Mouse (Mus musculus) frontal cortex, adult (tissue): ENCODE results near the gene Pfn2.
"Not testable (repeated sequence)": the region's sequence is repeated elsewhere in the genome, so short reads cannot be mapped to it uniquely, and the experiment has no call there.

Source experiments
- ATAC-seq: cut with Nextera tagmentation; 2 replicates; pipeline ENCODE4 v1.9.2; 2017; ENCODE audit warnings: mild to moderate bottlenecking, moderate library complexity, mixed read lengths; ENCODE audit not compliant: low TSS enrichment

Gene Pfn2

DNA sequence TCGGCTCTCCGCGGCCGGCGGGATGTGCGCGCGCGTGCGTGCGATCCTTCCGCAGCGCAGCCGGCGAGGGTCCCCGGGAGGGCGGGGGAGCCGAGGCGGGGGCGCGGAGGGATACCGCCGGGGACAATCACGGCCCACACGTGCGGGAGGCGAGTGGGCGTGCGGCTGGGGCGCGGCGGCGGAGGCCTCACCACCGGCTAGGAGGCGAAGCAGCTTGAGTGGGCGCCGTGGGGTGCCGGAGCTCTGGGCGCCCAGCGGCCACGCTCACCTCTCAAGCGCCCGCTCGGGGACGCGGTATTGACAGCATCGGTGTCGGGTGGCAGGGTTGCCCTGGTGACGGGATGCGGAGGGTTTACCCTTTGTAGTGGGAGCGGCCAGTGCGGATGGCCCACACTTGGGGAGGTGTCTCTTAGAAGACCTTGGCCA lies at the start of gene Pfn2:
TSS of gene Pfn2 (minus strand) at position 320 of the 426 bp plus-strand sequence.
- peak; percentile 49 for ATAC-seq

DNA sequence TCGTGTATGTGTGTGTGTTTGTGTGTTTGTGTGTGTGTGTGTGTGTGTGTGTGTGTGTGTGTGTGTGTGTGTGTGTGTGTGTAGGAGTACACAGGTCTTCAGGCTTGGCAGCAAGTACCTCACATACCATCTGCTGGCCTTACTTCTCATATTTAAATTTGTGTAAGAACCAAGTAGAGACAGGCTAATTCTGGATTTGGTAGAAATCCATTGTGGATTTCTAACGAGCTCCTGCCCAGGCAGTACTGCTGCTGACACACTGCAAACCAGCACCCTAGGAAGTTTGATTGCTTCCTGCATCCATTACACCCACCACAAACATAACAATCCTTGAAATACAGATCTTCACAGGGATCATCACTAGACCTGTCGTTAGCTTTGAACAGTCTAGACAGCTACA lies 35.1 kb upstream of the Pfn2 start:
- ATAC-seq, result peak; percentile 99

DNA sequence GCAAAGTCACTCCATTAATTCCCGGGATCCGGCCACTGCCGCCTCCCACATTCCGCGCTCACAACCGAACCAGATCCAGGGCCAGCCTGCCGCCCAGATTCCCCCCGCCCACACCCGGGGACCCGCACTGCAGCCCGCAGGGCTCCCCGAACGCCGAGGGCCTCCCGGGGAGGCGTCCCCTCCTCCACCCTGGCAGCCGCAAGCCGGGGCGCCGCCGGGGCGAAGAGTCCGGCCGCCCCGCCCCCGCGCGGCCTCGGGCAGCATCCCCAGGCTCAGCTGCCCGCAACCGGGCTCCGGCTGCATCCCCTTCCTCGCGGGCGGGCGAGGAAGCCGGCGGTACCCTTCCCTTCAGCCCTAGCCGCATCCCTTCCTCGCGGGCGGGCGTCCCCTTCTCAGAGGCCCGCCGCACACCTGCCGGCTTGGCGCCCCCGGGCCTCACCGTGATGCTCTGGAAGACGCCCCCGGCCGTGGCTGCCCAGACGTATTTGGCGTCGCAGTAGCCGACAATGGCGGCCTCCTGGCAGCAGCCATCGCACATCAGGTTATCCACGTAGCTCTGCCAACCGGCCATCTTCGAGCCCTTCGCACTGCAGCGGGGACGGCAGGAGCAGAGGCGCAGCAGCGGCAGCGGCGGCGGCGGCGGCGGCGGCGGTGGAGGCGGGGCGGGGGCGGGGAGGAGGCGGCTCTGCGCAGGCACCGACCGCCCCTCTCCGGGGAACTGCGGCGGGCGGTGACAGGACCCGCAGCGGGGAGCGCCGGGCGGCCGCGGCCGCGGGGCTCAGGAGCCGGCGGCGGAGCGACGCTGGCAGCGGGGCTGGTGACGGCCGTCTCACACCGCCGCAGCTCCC lies 743 bp downstream of the Pfn2 start:
- peak; percentile 53 for ATAC-seq

DNA sequence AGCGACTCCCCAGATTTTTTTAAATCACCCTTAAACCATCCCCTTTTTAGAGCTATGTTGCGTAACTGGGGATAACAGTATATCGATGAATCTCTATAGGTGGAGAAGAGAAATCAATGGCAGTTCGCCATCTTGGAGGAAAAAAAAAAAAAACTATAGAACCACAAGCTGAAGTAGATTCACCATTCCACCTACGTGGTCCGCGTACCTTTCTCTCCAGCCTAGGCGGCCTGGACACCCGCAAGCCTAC lies 1.3 kb downstream of the Pfn2 start:
- peak; percentile 2; the same call in 1 of the 2 replicates for ATAC-seq

DNA sequence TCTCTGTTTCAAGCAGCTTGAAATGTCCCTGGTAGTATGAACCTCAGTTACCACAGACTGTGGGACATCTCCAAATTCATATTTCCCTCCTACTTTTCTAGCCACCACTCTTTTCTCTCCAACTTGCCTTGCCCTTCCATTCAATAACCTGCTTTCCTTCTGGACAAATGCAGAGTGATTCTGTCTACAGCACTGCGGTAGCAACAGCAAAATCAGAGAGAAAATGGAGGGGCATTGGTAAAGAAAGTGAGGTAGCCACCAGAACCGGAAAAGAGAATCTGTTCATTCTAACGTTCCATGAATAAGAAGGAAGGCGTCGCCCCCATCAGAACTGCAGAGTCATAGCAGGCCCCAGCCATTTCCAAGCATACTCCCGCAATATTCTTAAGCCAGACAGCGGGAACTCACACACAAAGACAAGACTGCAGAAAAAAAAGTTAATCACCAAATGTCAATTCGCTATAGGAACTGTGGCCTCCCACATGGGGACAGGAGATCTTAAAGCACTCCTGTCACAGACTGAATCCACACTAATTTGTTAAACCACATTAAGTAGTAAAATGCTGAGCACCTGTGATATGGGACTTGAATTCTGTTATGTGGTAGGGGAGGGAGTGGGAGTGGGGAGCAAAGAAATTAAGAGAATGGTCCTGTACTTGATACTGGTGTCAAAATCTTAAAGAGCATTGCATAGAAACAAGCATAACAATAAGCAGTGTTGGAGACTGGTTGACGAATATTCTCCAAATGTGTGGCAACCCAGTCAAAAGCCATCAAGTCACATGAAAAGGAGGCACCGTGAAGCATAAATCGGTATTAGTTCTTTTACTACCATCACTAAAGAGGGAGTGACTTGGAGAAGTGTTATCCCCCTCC lies 1.9 kb downstream of the Pfn2 start:
- ATAC-seq, result peak; percentile 19; the same call in 1 of the 2 replicates

DNA sequence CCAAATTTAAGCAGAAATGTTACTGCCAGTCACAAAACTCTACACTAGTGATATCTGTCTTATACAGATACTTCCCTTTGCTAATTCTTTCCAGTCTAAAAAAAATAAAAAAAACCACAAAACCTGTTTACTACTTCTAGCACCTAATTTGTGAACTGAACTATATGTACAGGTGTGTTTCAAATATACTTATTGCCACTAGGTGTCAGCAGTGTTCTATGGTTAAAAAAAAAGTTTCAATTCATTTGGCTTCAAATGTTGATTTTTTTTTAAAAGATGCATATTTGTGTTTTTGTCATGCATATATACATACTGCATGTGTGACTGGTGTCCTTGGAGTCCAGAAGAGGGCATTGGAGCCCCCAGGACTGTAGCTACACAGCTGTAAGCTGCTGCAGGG lies 4.1 kb downstream of the Pfn2 start:
- no peak for ATAC-seq

DNA sequence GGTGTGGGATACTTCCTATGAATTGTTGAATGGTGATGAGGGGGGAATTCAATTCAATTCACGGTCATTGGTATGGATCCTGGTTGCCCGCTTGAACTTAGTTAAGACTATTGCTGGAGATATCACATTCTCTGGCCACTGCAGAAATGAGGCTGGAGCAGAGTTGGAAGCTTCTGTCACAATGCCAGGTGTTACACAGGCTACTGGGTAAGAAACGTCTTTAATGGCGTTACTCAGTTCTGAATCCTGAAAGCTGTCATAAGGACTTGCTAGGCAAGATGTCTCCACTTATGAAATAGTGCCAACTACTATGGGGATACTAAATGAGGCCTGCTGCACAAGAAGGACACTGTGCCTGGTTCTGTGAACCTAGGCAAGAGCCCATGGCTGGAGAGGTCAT lies 11.0 kb downstream of the Pfn2 start:
- ATAC-seq, result no peak

DNA sequence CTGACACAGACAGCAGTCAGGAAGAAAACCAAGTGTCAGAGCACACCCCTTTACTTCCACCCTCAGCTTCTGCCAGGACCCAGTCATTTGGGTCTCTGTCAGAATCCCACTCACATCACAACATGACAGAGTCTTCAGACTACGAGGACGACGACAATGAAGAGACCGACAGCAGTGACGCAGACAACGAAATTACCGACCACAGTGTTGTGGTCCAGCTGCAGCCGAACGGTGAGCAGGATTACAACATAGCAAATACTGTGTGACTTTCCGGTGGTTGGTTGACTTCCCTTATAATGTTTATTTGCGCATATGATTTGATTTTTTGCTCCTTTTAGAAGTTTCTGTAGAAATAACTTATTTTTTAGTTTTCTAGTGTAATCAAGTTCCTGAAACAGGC lies 14.3 kb downstream of the Pfn2 start:
- no peak for ATAC-seq

DNA sequence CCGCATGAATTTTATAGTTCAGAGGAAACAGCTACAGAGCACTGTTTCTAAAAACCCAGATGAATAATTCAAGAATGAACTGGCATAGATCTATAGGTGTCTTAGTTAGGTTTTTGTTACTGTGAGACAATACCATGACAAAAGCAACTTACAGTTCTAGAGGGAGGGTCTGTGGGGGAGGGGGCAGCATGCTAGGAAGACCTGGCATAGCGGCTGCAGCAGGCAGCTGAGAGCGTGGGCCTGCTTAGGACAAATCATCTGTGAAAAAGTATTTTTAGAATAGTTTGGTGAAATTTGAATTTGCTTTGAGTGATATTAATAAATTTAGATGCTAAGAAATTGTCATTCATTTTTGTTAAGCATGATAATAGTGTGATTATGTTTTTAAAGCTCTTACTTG lies 22.0 kb downstream of the Pfn2 start:
- peak; percentile 43 for ATAC-seq

DNA sequence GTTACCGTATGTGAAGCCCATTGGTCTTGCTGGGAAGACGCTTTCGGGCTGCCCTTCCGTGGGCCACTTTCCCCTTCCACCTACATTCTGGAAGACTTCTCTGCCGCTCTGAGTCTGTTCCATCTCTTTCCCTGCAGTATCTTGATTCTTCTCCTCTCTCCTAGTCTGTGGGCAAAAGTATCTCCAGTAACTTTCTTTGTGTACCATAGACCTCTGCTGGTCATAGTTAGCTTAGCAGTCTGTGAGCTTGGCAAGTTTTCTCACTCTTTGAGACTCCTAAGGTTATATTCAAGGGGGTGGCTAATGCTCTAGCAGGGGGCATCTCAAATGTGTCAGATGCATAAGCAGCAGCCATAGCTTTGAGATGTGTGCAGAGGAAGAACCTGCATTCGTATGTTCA lies 32.4 kb downstream of the Pfn2 start:
- peak; percentile 96 for ATAC-seq

DNA sequence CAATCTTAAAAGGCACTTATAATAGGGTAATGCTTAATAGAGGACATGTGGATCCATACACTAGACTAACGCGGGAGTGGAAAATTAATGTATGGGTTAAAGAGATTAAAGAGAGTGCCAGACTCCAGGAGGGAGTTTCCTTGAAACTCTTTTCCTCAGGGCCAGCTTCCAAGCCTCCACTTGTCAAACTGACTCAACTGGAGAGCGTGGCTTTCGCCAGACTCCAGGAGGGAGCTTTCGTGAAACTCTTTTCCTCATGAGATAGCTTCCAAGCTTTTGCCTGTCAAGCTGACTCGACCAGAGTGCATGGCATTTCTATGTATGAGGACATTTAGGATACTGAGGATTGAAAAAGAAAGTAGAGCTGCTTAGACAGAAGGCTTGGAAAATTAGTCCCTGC lies 52.8 kb downstream of the Pfn2 start:
- not testable (repeated sequence) for ATAC-seq
